Comparison of ENCODE assay signal across 7 mouse cellular contexts in genomic region chr6:120463884-120464283, GRCm38 (mm10). TPM values are rescaled to one million over a fixed set of nuclear protein-coding genes. Genes with fewer than 3 reads are reported as not detected.
DNase-seq lines count a peak whose midpoint lies in the region; ATAC-seq and TF ChIP-seq lines count a peak whose summit lies in the region.

No protein-coding gene starts in this region.

- H3K79me2 ChIP-seq in C2C12 (ENCODE audit: control insufficient read depth, insufficient read depth) = peaks cover 58% of the 10 kb centered on the region
- H3K79me2 ChIP-seq in MEL (ENCODE audit: control insufficient read depth, insufficient read depth, low read length, poor library complexity) = peaks cover 44% of the 10 kb centered on the region

- peaks cover 49% of the 10 kb centered on the region for H3K79me3 ChIP-seq in C2C12 (ENCODE audit: low read depth)

- peak overlapping the region; percentile 70 for H3K4me2 ChIP-seq in forebrain, embryonic 13.5 days

- H3K9me3 ChIP-seq in MEL (replicated peaks; ENCODE audit: insufficient read depth, low read length) = no peaks in the 10 kb centered on the region
- H3K9me3 ChIP-seq in forebrain, embryonic 13.5 days (replicated peaks) = no peaks in the 10 kb centered on the region

- no peak for ATAC-seq in forebrain, embryonic 13.5 days

- no peaks in the 10 kb centered on the region for H3K27me3 ChIP-seq in C2C12 (ENCODE audit: control insufficient read depth, insufficient read depth, insufficient read length)
- no peaks in the 10 kb centered on the region for H3K27me3 ChIP-seq in MEL (ENCODE audit: control insufficient read depth in 1 of 2, insufficient read depth in 2 of 2, low read length in 2 of 2)
- peaks cover 48% of the 10 kb centered on the region for H3K27me3 ChIP-seq in forebrain, embryonic 13.5 days
- no peaks in the 10 kb centered on the region for H3K27me3 ChIP-seq in kidney, adult 2 months (replicated peaks; ENCODE audit: control insufficient read depth, insufficient read depth, low read length)
- no peaks in the 10 kb centered on the region for H3K27me3 ChIP-seq in splenic B cell, adult 2 months (ENCODE audit: control insufficient read depth, insufficient read depth, low read length, poor library complexity, severe bottlenecking)

- peak; percentile 11 to 68; a peak in 2 of 4 replicates for TF ChIP-seq EP300 in MEL (IDR thresholded peaks at IDR 0.05; ENCODE audit: low read depth in 1 of 2, low read length in 2 of 2)

- 6% methylated on average over 11 of the region's 11 CpGs for WGBS in forebrain, embryonic 13.5 days
- WGBS in kidney, adult 2 months = 5% methylated on average over 11 of the region's 11 CpGs

- peak overlapping the region; percentile 57 for H3K4me3 ChIP-seq in C2C12 (ENCODE audit: insufficient read depth, poor library complexity, severe bottlenecking)
- H3K4me3 ChIP-seq in MEL (ENCODE audit: control insufficient read depth in 1 of 2, insufficient read depth in 1 of 2, low read depth in 2 of 2, low read length in 2 of 2) = peak overlapping the region; percentile 88
- peak overlapping the region; percentile 56 for H3K4me3 ChIP-seq in forebrain, embryonic 13.5 days
- H3K4me3 ChIP-seq in kidney, adult 2 months (ENCODE audit: insufficient read depth, low read depth, low read length) = peak overlapping the region; percentile 85

- TF ChIP-seq RAD21 in MEL (IDR thresholded peaks at IDR 0.05; ENCODE audit: low read depth, low read length) = no peak

- H3K27ac ChIP-seq in MEL (ENCODE audit: control insufficient read depth, low read depth, low read length) = peak overlapping the region; percentile 63
- no peak overlapping the region for H3K27ac ChIP-seq in forebrain, embryonic 13.5 days
- no peak overlapping the region for H3K27ac ChIP-seq in kidney, adult 2 months (ENCODE audit: insufficient read depth, low read depth, low read length)

- TF ChIP-seq CTCF in C2C12 (IDR thresholded peaks at IDR 0.05; ENCODE audit: control insufficient read depth, insufficient read depth, insufficient read length) = no peak
- TF ChIP-seq CTCF in MEL (IDR thresholded peaks at IDR 0.05 in 2 of 3, conservative IDR thresholded peaks at IDR 0.05 in 1 of 3; ENCODE audit: control insufficient read depth in 1 of 3, insufficient read depth in 1 of 3, low read depth in 2 of 3, low read length in 3 of 3, poor library complexity in 1 of 3, severe bottlenecking in 1 of 3) = peak in 1 of 3 experiments; percentile 4; a peak in 1 of 6 replicates
- TF ChIP-seq CTCF in kidney, adult 2 months (conservative IDR thresholded peaks at IDR 0.05; ENCODE audit: insufficient read depth, insufficient read length, low read depth, low read length) = no peak

- TF ChIP-seq POLR2A in MEL (IDR thresholded peaks at IDR 0.05; ENCODE audit: control insufficient read depth in 1 of 2, insufficient read depth in 1 of 2, low read depth in 1 of 2, low read length in 2 of 2, poor library complexity in 1 of 2) = no peak
- no peak for TF ChIP-seq POLR2A in kidney, adult 2 months (IDR thresholded peaks at IDR 0.05; ENCODE audit: low read depth, low read length)

- H3ac ChIP-seq in C2C12 (ENCODE audit: control insufficient read depth, insufficient read length, low read depth) = peak overlapping the region; percentile 81

- peak; percentile 85 for DNase-seq in MEL (ENCODE audit: low read depth, low spot score)
- peak; percentile 64 for DNase-seq in kidney, adult 2 months
- DNase-seq in lung, postnatal 25 days (ENCODE audit: low spot score) = peak; percentile 41
- peak; percentile 70 for DNase-seq in splenic B cell, adult 2 months (ENCODE audit: low read depth, low spot score)
- no peak for DNase-seq in cerebellum, postnatal 25 days

- H3K36me3 ChIP-seq in C2C12 (ENCODE audit: control insufficient read depth, insufficient read depth) (no peaks in the 10 kb centered on the region), MEL (ENCODE audit: control insufficient read depth in 1 of 2, insufficient read depth in 2 of 2, low read length in 2 of 2) (peaks cover 0 to 30% of the 10 kb centered on the region in 2 experiments; a peak in 2 of 4 replicates)
- no peaks in the 10 kb centered on the region for H3K36me3 ChIP-seq in forebrain, embryonic 13.5 days (ENCODE audit: poor library complexity, severe bottlenecking)
- H3K36me3 ChIP-seq in kidney, adult 2 months (ENCODE audit: control insufficient read depth, insufficient read depth, low read length) = no peaks in the 10 kb centered on the region
- no peaks in the 10 kb centered on the region for H3K36me3 ChIP-seq in splenic B cell, adult 2 months (ENCODE audit: control insufficient read depth, insufficient read depth, low read length, poor library complexity, severe bottlenecking)

- H3K9ac ChIP-seq in MEL (ENCODE audit: control insufficient read depth, low read depth, low read length, poor library complexity, severe bottlenecking) = peak overlapping the region; percentile 93
- H3K9ac ChIP-seq in forebrain, embryonic 13.5 days = peak overlapping the region; percentile 68; the same call in 1 of the 2 replicates

- peaks cover 22 to 31% of the 10 kb centered on the region in 2 experiments for H3K4me1 ChIP-seq in MEL (ENCODE audit: control insufficient read depth in 1 of 2, insufficient read depth in 2 of 2, low read length in 2 of 2)
- H3K4me1 ChIP-seq in forebrain, embryonic 13.5 days = peaks cover 14% of the 10 kb centered on the region
- H3K4me1 ChIP-seq in kidney, adult 2 months (ENCODE audit: control insufficient read depth, insufficient read depth, low read length) = peaks cover 16% of the 10 kb centered on the region

TF ChIP-seq in C2C12, 6 proteins besides CTCF, POLR2A, EP300 and RAD21:
- TF ChIP-seq MYOG (IDR thresholded peaks at IDR 0.05; ENCODE audit: control insufficient read depth, extremely low read depth, insufficient read length) = no peak
- peak; percentile 83 for TF ChIP-seq MAX (IDR thresholded peaks at IDR 0.05)

TF ChIP-seq in MEL, 35 proteins besides CTCF, POLR2A, EP300 and RAD21 (continues in another document):
- TF ChIP-seq MYB (IDR thresholded peaks at IDR 0.05; ENCODE audit: low read depth, low read length) (0 out of 2 replicates have a peak, but pooled peaks have one; percentile 41), JUND (IDR thresholded peaks at IDR 0.05; ENCODE audit: low read depth, low read length) (no peak), KAT2A (conservative IDR thresholded peaks at IDR 0.05; ENCODE audit: low read depth, low read length) (no peak), TCF12 (IDR thresholded peaks at IDR 0.05; ENCODE audit: low read depth, low read length) (no peak), SMC3 (IDR thresholded peaks at IDR 0.05; ENCODE audit: low read depth, low read length) (no peak), ZNF384 (IDR thresholded peaks at IDR 0.05; ENCODE audit: low read depth, low read length) (no peak; the same call in 1 of the 2 replicates), CHD1 (IDR thresholded peaks at IDR 0.05; ENCODE audit: low read depth, low read length) (no peak), POLR2AphosphoS2 (IDR thresholded peaks at IDR 0.05; ENCODE audit: low read length) (no peak), BHLHE40 (IDR thresholded peaks at IDR 0.05; ENCODE audit: borderline replicate concordance, low read depth, low read length) (peak; percentile 25; the same call in 1 of the 2 replicates), ZC3H11A (IDR thresholded peaks at IDR 0.05; ENCODE audit: low read depth, low read length) (no peak), ETS1 (IDR thresholded peaks at IDR 0.05; ENCODE audit: low read depth, low read length) (peak; percentile 71), ZKSCAN1 (IDR thresholded peaks at IDR 0.05; ENCODE audit: low read depth, low read length) (no peak), CHD2 (IDR thresholded peaks at IDR 0.05; ENCODE audit: low read length) (peak; percentile 28; the same call in 1 of the 2 replicates), GABPA (IDR thresholded peaks at IDR 0.05; ENCODE audit: low read depth, low read length) (no peak), MXI1 (IDR thresholded peaks at IDR 0.05; ENCODE audit: low read depth, low read length) (peak; percentile 98), ELF1 (IDR thresholded peaks at IDR 0.05; ENCODE audit: low read depth, low read length) (no peak), USF1 (IDR thresholded peaks at IDR 0.05; ENCODE audit: low read depth, low read length) (no peak), E2F4 (IDR thresholded peaks at IDR 0.05; ENCODE audit: borderline replicate concordance, low read depth, low read length) (no peak), MAX (IDR thresholded peaks at IDR 0.05; ENCODE audit: low read length) (peak; percentile 89), HCFC1 (IDR thresholded peaks at IDR 0.05; ENCODE audit: low read depth, low read length) (0 out of 2 replicates have a peak, but pooled peaks have one; percentile 47), SIN3A (IDR thresholded peaks at IDR 0.05; ENCODE audit: low read length) (peak; percentile 96), TAL1 (IDR thresholded peaks at IDR 0.05; ENCODE audit: low read length) (no peak), UBTF (IDR thresholded peaks at IDR 0.05; ENCODE audit: borderline replicate concordance, insufficient read depth, low read depth, low read length) (no peak), ZMIZ1 (IDR thresholded peaks at IDR 0.05; ENCODE audit: low read depth, low read length) (no peak), NRF1 (IDR thresholded peaks at IDR 0.05; ENCODE audit: insufficient read depth, low read depth, low read length, poor library complexity, severe bottlenecking) (no peak), MAZ (IDR thresholded peaks at IDR 0.05; ENCODE audit: low read depth, low read length) (peak; percentile 18; the same call in 1 of the 2 replicates), NELFE (IDR thresholded peaks at IDR 0.05; ENCODE audit: low read depth, low read length) (no peak), GATA1 (IDR thresholded peaks at IDR 0.05; ENCODE audit: low read depth, low read length) (no peak)

RNA-seq across cellular contexts. Expression of gene Il17ra, which starts 0.8 kb away (rescaled TPM):
- 10.8 TPM for polyA plus RNA-seq in C2C12 (2012; fragmentation: generic; extraction: Trizol)
- 18.0 and 19.5 TPM in 2 replicates for total RNA-seq in MEL (2012; rRNA removed)
- 10 to 100 TPM in 1 of 2 experiments, not detected in 1; 43.3 TPM for polyA plus RNA-seq in MEL (2012; ENCODE audit: insufficient read depth in 1 of 2, insufficient read length in 2 of 2, low read depth in 1 of 2, low replicate concordance in 2 of 2, missing spikeins in 1 of 2)
- 4.4 and 5.2 TPM in 2 replicates for polyA plus RNA-seq in forebrain, embryonic 13.5 days (2015; fragmentation: Nextera tagmentation; extraction: Ambion mirVana)
- 36.1 and 37.2 TPM in 2 replicates for polyA plus RNA-seq in kidney, adult 2 months (2012; rRNA removed)

RNA-seq across cellular contexts. Expression of gene Tmem121b, which starts 29.7 kb away (rescaled TPM):
- polyA plus RNA-seq in C2C12 (2012; fragmentation: generic; extraction: Trizol) = 0.02 TPM
- not detected in 2 replicates for total RNA-seq in MEL (2012; rRNA removed)
- under 1 TPM in 1 of 2 experiments, not detected in 1; 0.18 TPM for polyA plus RNA-seq in MEL (2012; ENCODE audit: insufficient read depth in 1 of 2, insufficient read length in 2 of 2, low read depth in 1 of 2, low replicate concordance in 2 of 2, missing spikeins in 1 of 2)
- 2.0 and 2.3 TPM in 2 replicates for polyA plus RNA-seq in forebrain, embryonic 13.5 days (2015; fragmentation: Nextera tagmentation; extraction: Ambion mirVana)
- 0.01 and 0.05 TPM in 2 replicates for polyA plus RNA-seq in kidney, adult 2 months (2012; rRNA removed)

Comparison
In these comparisons a context has a peak if more than half of its experiments do, and no peak if none do; other contexts are left out.
1. DNase-seq: peak in MEL (single experiment), kidney, adult 2 months (single experiment), lung, postnatal 25 days (single experiment) and splenic B cell, adult 2 months (single experiment); none in cerebellum, postnatal 25 days (0 of 2).
2. Peak in every context shown above with its lines, with median percentiles within 50 percentile points of each other: H3K4me3 ChIP-seq.